ENCODE assay signal across 1 mouse cellular context in the genomic region with DNA sequence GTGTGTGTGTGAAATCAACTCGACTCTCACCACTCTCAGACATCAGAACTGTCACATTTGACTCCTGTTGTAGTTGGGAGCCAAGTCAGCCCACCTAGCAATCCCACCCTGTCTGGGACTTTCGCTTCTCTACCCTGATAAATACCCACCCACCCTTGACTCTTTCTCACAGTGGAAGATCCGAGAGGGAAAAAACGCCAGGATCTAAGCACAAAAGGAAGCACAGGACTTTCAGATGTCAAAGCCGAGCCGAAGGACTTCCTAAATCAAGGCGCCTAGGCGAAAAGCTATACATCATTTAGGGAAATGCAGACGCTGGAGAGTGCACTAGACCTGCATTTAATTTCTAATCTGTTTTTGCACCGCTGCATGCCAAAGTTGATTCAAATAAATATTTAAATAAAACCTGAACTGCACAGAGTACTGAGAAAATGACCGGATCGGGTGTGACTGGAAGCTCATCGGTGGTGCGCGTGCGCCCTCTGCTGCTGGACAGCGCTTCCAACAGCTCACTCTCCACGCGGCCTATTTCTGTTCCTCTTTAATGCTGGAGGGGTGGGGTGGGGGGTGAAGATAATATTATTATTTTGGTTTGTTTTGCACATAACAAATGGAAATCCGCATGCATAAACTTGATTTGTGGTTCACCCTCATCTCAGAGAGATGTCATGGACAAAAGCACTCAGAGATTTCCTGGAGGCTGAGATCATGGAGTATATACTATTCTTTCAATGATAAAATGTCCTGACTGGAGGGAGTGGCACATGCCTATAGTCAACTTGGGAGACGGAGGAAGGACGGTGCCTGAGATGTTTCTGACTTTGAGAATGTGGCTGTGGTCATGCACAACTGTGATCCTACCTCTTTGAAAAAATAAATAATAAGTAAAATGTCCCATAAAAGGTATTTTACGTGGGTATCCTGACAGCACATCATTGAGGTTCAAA.
TF ChIP-seq lines count a peak whose summit lies in the region.

No protein-coding gene starts in this region.

TF ChIP-seq in CH12.LX, 34 proteins besides CTCF, POLR2A, EP300 and RAD21:
- TF ChIP-seq SMC3 (IDR thresholded peaks at IDR 0.05; ENCODE audit: low read depth, low read length) (peak; percentile 74), MAZ (IDR thresholded peaks at IDR 0.05; ENCODE audit: low read depth, low read length) (0 out of 2 replicates have a peak, but pooled peaks have one; percentile 47), MXI1 (IDR thresholded peaks at IDR 0.05; ENCODE audit: low read depth, low read length) (no peak), MEF2A (IDR thresholded peaks at IDR 0.05; ENCODE audit: borderline replicate concordance, low read depth, low read length) (no peak), NRF1 (IDR thresholded peaks at IDR 0.05; ENCODE audit: low read depth, low read length) (0 out of 2 replicates have a peak, but pooled peaks have one; percentile 7), ELF1 (IDR thresholded peaks at IDR 0.05; ENCODE audit: low read depth, low read length) (no peak), POLR2AphosphoS2 (IDR thresholded peaks at IDR 0.05; ENCODE audit: low read depth, low read length) (no peak), MYC (IDR thresholded peaks at IDR 0.05; ENCODE audit: low read depth, low read length) (peak; percentile 68), BHLHE40 (IDR thresholded peaks at IDR 0.05; ENCODE audit: low read depth, low read length) (0 out of 2 replicates have a peak, but pooled peaks have one; percentile 16), IRF4 (IDR thresholded peaks at IDR 0.05; ENCODE audit: low read depth, low read length) (0 out of 2 replicates have a peak, but pooled peaks have one; percentile 26), JUN (IDR thresholded peaks at IDR 0.05; ENCODE audit: insufficient read depth, low read depth, low read length) (no peak), NELFE (IDR thresholded peaks at IDR 0.05; ENCODE audit: low read depth, low read length) (no peak)
TF ChIP-seq in CH12.LX: peak in this region for 6.
